Comparison of ENCODE assay signal across 26 mouse cellular contexts in genomic region chr5:76944965-76945677, GRCm38 (mm10). TPM values are rescaled to one million over a fixed set of nuclear protein-coding genes. Genes with fewer than 3 reads are reported as not detected.
"Had no signal": no experiment of that assay in that cellular context is flagged by ENCODE, and none has a peak within 500 bp of the region (broad histone marks: within the 10 kb centered on the region; RNA-seq: fewer than 3 reads in every experiment).

No protein-coding gene starts in this region.

- H3K27ac ChIP-seq: limb, embryonic 15.5 days; liver, embryonic 14.5 days; macrophage; midbrain, embryonic 12.5 days; midbrain, embryonic 15.5 days; neural tube, embryonic 12.5 days; neural tube, embryonic 15.5 days; stomach, postnatal 0 days had no signal

- H3K9me3 ChIP-seq: limb, embryonic 12.5 days; limb, embryonic 15.5 days; midbrain, embryonic 12.5 days; midbrain, embryonic 15.5 days; neural tube, embryonic 12.5 days; neural tube, embryonic 15.5 days had no signal

- H3K9ac ChIP-seq: limb, embryonic 12.5 days; limb, embryonic 15.5 days; liver, embryonic 14.5 days; liver, postnatal 0 days; lung, embryonic 14.5 days; midbrain, embryonic 12.5 days; midbrain, embryonic 15.5 days; neural tube, embryonic 12.5 days; neural tube, embryonic 15.5 days had no signal

- DNase-seq: kidney, adult 18-20 months; kidney, postnatal 14 days; left cerebral cortex, postnatal 4 days; liver, postnatal 0 days; lung, embryonic 14.5 days; right cerebral cortex, adult 18-20 months; right cerebral cortex, postnatal 14 days; right cerebral cortex, postnatal 4 days; thymus, adult 2 months; thymus, postnatal 14 days; thymus, postnatal 4 days had no signal

- ATAC-seq: liver, postnatal 0 days; lung, postnatal 0 days; midbrain, embryonic 15.5 days had no signal

- H3K27me3 ChIP-seq: limb, embryonic 12.5 days; limb, embryonic 15.5 days; midbrain, embryonic 12.5 days; midbrain, embryonic 15.5 days; neural tube, embryonic 12.5 days; neural tube, embryonic 15.5 days had no signal

- H3K4me3 ChIP-seq: limb, embryonic 12.5 days; limb, embryonic 15.5 days; midbrain, embryonic 12.5 days; midbrain, embryonic 15.5 days; neural tube, embryonic 12.5 days; neural tube, embryonic 15.5 days had no signal

- H3K36me3 ChIP-seq: midbrain, embryonic 15.5 days; neural tube, embryonic 15.5 days had no signal

- H3K4me2 ChIP-seq: limb, embryonic 12.5 days; limb, embryonic 15.5 days; liver, embryonic 11.5 days; lung, embryonic 14.5 days; midbrain, embryonic 12.5 days; midbrain, embryonic 15.5 days; neural tube, embryonic 12.5 days; neural tube, embryonic 15.5 days had no signal

RNA-seq across cellular contexts. Expression of gene Arl9, which starts 58.7 kb away (rescaled TPM):
- total RNA-seq: layer of hippocampus, postnatal 14 days; left cerebral cortex, adult 8-10 months; left cerebral cortex, postnatal 14 days had no signal
- polyA plus RNA-seq: limb, embryonic 12.5 days; limb, embryonic 15.5 days; lung, postnatal 0 days; macrophage; midbrain, embryonic 12.5 days; midbrain, embryonic 15.5 days; neural tube, embryonic 12.5 days; stomach, embryonic 14.5 days; stomach, postnatal 0 days; thymus, adult 2 months had no signal
